Mouse (Mus musculus) embryonic facial prominence, embryonic 10.5 days (tissue): Measurements from ENCODE around the gene B3gnt6. TPM values are rescaled to one million over a fixed set of nuclear protein-coding genes. Genes with fewer than 3 reads are reported as not detected.

Source experiments
- DNase-seq: peaks from one replicate; pipeline ENCODE4 v3.0.0-alpha.2; 2017; ENCODE audit warnings: low spot score
- H3K27ac ChIP-seq: fragments of 300-500 bp; sonication (generic); replicated peaks from 2 replicates; pipeline ENCODE4 v1.5.1; 2016; ENCODE audit warnings: mild to moderate bottlenecking
- H3K27me3 ChIP-seq: fragments of 300-500 bp; sonication (generic); replicated peaks from 2 replicates; pipeline ENCODE4 v1.6.1; 2016; ENCODE audit warnings: low read depth, mild to moderate bottlenecking; ENCODE audit not compliant: poor library complexity, severe bottlenecking
- H3K36me3 ChIP-seq: fragments of 300-500 bp; sonication (generic); replicated peaks from 2 replicates; pipeline ENCODE4 v1.6.1; 2016; ENCODE audit warnings: mild to moderate bottlenecking, moderate library complexity
- H3K4me1 ChIP-seq: fragments of 300-500 bp; sonication (generic); 2 replicates; pipeline ENCODE4 v1.6.1; 2016
- H3K4me3 ChIP-seq: fragments of 300-500 bp; sonication (generic); 2 replicates; pipeline ENCODE4 v1.5.1; 2016; ENCODE audit warnings: mild to moderate bottlenecking, moderate library complexity
- H3K9me3 ChIP-seq: fragments of 300-500 bp; sonication (generic); 2 replicates; pipeline ENCODE4 v1.6.1; 2016; ENCODE audit warnings: mild to moderate bottlenecking
- WGBS: fragments of 180-500 bp; shearing (Covaris S2); methylation state at CpG from one replicate; pipeline ENCODE4 v1.1.7; 2016; 5-methylcytosine and 5-hydroxymethylcytosine counted together
- polyA plus RNA-seq: library from polyadenylated mRNA; unstranded; fragments of >200 nt; fragmentation: Nextera tagmentation; extraction: Ambion mirVana; gene quantifications from 2 replicates; pipeline ENCODE4 v1.2.1, GENCODE M21; 2016

B3gnt6 gene
- not detected in 2 replicates for polyA plus RNA-seq

DNA sequence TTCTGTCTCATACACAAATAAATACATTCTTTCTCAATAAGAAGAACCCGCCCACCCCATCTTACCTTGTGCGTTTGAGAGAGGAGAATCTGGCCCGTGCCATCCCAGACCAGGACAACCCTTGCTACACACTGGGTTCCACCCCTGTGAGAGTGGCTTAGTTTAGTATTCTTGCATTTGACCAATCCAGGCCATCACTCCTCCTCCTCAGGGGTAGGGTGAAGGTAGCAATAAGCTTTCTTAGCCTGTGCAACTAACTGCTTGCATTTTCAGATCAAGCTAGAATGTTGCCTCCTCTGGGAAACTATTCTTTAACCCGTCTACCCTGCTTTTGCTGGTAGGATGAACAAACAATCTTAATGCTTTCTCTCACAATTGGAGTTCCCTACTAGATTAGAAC, at the start of gene B3gnt6:
B3gnt6 (minus strand) TSS at position 101 of the 400 bp plus-strand sequence.
- Histone ChIP-seq H3K27me3 (peaks cover 28% of the 10 kb centered on the region), H3K4me3 (no peak within 1 kb of the TSS), H3K27ac (no peak within 1 kb of the TSS), H3K36me3 (no peaks in the 10 kb centered on the region), H3K9me3 (no peaks in the 10 kb centered on the region), H3K4me1 (peaks cover 2% of the 10 kb centered on the region)
- 88% methylated on average over 4 of the region's 4 CpGs for whole genome bisulfite sequencing
- no peak for DNase-seq

DNA sequence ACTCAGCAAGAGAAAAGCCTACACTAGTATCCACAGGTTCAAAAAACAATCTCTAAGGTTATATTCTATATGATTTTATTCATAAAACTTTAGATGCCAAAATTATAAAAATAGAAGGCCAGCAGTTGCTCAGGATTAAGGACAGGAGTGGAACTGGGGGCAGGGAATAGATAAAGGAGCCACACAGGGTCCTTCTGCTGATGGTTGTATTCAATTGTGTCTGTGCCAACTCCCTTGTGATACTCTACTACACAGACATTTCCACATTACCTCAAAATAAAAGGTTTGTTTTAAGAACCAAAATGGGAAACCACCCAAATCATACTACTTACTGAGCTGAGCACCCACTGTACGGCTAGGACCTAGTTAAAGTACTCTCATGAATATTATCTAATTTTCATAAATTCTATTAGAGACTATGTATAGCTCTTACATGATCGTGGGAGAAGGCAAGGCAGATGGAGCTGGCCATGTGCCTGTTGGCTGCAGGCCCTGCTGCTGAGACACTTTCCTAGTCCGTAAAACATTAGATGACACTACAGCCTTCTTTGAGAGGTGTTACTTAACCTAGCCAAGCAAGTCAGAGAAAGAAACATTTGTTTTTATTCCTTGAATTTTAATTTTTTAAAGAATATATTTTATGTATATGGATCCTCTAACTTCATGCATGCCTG, 37.5 kb upstream of the B3gnt6 start:
- Histone ChIP-seq H3K27me3 (no peaks in the 10 kb centered on the region), H3K27ac (no peak overlapping the region), H3K4me1 (no peaks in the 10 kb centered on the region), H3K9me3 (no peaks in the 10 kb centered on the region), H3K4me3 (no peak overlapping the region), H3K36me3 (no peaks in the 10 kb centered on the region)
- WGBS: 89% methylated on average over 3 of the region's 3 CpGs
- DNase-seq: no peak

DNA sequence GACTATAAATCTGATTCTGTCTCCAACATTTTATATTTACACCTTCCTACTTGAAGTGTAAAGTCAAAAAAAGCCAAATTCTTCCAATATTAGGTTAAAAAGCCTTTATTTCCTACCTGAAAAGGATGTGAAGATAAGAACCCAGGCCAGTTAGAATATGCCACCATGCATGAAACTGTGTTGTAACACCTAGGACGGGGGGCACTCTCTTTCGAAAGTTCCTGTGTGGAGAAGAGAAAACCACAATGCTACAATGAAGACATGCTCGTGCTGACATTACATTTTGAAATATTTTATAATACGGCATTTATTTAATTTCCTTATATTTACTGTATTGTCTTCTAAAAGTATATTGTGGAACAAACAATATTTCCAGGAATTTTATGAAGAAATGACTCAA, 24.5 kb upstream of the B3gnt6 start:
- Histone ChIP-seq H3K4me3 (no peak overlapping the region), H3K27me3 (no peaks in the 10 kb centered on the region), H3K27ac (no peak overlapping the region), H3K9me3 (no peaks in the 10 kb centered on the region), H3K4me1 (no peaks in the 10 kb centered on the region), H3K36me3 (no peaks in the 10 kb centered on the region)
- WGBS: 90% methylated on average over 4 of the region's 4 CpGs
- no peak for DNase-seq

DNA sequence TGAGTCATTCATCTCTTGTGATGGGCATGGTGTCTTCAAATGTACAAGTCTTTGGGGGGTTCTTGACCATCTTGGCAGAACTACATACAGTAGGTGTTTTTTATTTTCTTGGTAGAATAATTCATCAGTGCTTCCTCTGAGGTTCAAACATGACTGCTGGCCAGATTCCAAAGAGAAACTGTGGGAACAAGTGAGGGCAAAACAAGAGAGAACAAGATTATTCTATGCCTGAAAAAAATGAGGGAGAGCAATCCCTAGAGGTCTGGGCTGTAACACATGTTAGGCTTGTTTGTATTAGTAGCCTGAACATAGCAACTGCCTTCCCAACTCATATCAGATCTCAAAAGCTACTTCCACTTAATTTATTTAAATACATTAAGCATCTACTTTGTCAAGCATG, 17.4 kb upstream of the B3gnt6 start:
- no peak overlapping the region for H3K4me3 ChIP-seq
- no peak overlapping the region for H3K27ac ChIP-seq
- H3K9me3 ChIP-seq: no peaks in the 10 kb centered on the region
- H3K4me1 ChIP-seq: no peaks in the 10 kb centered on the region
- H3K36me3 ChIP-seq: 0 out of 2 replicates have a peak, but pooled peaks cover 3% of the 10 kb centered on the region
- H3K27me3 ChIP-seq: no peaks in the 10 kb centered on the region
- DNase-seq: no peak

DNA sequence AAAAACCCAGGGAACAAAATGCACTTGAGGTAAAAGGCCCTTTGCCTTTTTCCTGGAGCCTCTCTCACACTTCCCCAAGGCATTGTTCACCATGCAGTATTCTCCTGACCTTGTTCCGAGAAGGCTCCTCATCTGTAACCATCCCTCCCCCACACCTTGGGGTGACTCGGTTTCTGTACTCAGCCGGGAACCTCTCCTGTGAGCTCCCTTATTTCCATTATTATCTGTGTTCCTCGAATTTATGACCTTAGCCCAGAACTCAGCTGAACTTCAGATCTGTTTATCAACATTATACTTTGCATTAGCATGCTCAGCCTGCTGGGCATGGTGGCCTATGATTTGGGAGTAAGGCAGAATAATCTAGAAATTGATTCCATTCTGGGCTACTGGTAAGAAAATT, 3.7 kb upstream of the B3gnt6 start:
- no peaks in the 10 kb centered on the region for H3K27me3 ChIP-seq
- no peaks in the 10 kb centered on the region for H3K36me3 ChIP-seq
- no peak overlapping the region for H3K4me3 ChIP-seq
- 82% methylated on average over 4 of the region's 4 CpGs for WGBS
- no peaks in the 10 kb centered on the region for H3K9me3 ChIP-seq
- no peak for DNase-seq
- no peak overlapping the region for H3K27ac ChIP-seq
- no peaks in the 10 kb centered on the region for H3K4me1 ChIP-seq

DNA sequence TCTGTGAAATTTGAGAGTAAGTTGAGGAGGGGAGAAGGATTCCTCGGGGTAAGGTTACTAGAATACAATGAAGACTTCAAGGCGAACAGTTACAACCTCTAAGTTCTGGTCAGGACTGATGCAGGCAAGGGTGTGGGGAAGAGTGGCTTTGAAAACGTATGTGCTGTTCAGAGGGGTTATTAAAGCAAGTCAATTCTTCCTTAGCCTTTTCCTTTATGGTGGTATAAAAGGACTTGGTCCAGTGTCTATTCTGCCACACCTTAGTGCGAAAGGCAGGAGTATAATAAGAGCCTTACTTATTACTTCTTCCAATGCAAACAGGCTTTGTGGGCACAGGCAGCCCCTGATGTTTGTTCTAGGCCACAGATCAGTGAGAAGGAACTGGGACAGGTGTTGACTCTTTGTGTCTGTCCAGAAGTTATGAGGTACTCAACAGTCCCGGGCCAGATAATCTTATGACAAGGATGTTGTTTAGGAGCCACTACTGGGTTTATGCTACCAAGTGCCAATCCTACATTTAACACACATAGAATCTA, 2.3 kb upstream of the B3gnt6 start:
- no peak overlapping the region for H3K27ac ChIP-seq
- H3K9me3 ChIP-seq: no peaks in the 10 kb centered on the region
- no peak overlapping the region for H3K4me3 ChIP-seq
- no peak for DNase-seq
- H3K4me1 ChIP-seq: no peaks in the 10 kb centered on the region
- peaks cover 6% of the 10 kb centered on the region for H3K27me3 ChIP-seq
- H3K36me3 ChIP-seq: no peaks in the 10 kb centered on the region
- WGBS: 76% methylated on average over 5 of the region's 5 CpGs

DNA sequence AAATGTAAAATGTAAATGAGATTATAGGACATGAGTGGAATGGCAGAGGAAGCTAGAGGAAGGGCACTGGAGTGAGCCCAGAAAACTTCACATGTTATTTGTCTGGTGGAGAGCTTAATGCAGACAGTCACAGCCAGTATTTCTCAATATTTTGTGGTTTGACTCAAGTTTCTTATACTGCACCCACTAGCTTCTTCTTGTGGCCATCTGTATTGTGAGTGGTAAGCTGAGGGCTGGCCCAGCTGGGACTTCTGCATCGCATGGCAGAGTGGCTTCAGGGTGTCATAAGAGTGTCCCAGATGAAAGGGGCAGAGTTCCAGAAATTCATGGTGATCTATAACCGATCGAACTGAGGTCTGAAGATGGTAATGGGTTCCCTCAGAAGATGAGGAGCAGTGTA, 1.1 kb upstream of the B3gnt6 start:
- Histone ChIP-seq H3K4me1 (no peaks in the 10 kb centered on the region), H3K4me3 (no peak overlapping the region), H3K36me3 (no peaks in the 10 kb centered on the region), H3K9me3 (no peaks in the 10 kb centered on the region), H3K27me3 (peaks cover 18% of the 10 kb centered on the region), H3K27ac (no peak overlapping the region)
- no peak for DNase-seq
- WGBS: 96% methylated on average over 3 of the region's 3 CpGs

DNA sequence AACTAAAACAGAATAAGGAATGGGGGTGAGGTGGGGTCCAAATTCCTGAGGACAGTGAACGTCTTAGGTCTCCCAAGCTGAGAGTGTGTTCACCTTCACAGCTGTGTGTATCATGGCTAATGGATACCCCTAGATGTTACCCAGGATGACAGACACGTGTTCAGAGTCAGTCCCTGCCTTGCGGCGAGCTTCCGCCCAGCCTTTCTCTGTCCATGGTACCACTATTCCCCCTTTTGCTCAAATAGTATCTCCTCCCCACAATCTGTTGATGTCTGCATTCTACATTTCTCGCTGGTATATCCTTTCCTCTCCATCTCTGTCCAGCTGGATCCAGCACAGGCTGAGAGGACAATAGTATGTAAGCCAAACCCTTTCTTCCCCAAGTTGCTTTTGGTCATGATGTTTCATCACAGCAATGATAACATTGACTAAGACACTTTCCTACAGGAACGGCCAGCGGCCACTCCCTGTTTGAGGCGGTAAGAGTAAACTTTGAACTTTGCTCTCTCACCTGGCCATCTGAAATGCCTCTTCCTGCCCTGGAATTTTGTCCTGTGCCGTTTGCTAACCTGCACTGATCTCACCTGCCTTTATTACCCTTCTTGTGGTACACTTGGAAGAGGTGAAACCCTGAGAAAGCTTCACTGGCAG, 4.0 kb downstream of the B3gnt6 start:
- H3K36me3 ChIP-seq: no peaks in the 10 kb centered on the region
- no peaks in the 10 kb centered on the region for H3K9me3 ChIP-seq
- WGBS: 39% methylated on average over 10 of the region's 10 CpGs
- no peak overlapping the region for H3K4me3 ChIP-seq
- peak; percentile 51 for DNase-seq
- no peak overlapping the region for H3K27ac ChIP-seq
- peaks cover 16% of the 10 kb centered on the region for H3K4me1 ChIP-seq
- H3K27me3 ChIP-seq: peaks cover 64% of the 10 kb centered on the region

DNA sequence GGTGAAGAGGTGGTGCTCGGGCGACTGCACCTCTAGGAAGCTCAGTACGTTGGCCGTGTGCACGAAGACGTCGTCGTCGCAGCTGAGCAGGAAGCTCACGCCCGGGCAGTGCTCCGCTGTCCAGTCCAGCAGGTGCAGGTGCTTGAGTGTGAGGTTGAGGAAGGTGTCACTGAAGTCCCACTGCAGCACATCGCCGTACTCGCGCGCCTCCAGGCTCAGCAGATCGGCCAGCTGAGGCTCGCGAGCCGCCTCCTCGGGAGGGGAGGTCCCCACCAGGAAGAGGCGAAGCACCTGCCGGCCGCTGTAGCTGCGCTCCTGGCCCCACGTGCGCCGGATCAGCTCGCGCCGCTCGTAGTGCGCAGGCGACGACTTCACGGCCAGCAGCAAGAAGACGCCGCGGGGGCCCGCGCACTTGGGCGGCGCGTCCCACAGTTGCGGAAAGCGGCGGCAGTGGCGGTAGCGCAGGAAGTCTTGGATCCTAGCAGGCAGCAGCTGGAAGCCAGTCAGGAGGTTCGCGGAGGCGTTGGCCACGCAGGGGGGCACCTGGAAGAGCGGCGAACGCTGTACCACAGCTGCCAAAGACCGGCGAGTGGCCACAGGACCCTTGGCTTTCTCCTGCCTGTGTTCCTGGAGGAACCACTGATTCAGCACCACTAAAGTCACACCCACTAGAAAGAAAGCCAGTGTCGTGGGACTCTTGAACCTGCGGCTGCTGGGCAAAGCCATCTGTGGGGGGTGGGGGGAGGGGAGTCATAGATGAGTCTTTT, 5.1 kb downstream of the B3gnt6 start:
- H3K4me1 ChIP-seq: peaks cover 16% of the 10 kb centered on the region
- H3K9me3 ChIP-seq: no peaks in the 10 kb centered on the region
- no peak overlapping the region for H3K27ac ChIP-seq
- no peaks in the 10 kb centered on the region for H3K36me3 ChIP-seq
- peaks cover 64% of the 10 kb centered on the region for H3K27me3 ChIP-seq
- DNase-seq: no peak
- H3K4me3 ChIP-seq: peak overlapping the region; percentile 55
- WGBS: 3% methylated on average over 61 of the region's 61 CpGs

DNA sequence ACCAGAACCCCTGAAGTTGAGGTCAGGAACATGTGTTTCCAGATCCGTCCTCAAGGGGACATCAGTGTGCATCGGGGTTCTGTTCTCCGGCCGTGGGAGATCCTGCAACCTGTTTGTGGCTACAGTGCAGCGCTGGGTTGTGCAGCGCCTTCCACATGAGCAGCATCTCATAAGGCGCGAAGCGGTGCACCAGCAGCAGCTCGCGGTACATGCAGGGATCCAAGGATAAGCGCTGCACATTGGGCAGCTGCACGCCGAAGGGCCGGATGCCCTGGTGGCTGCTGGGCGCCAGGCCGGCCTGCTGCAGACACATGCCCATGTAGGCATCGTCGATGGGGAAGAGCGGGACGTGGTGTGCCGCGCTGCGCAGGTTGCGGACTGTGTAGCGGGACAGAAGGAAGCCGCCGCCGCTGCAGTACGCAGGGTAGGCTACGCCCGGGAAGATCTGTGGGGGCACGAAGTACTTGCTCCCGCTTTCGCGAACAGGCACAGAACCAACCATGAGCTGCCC, 5.7 kb downstream of the B3gnt6 start:
- H3K9me3 ChIP-seq: no peaks in the 10 kb centered on the region
- 8% methylated on average over 36 of the region's 36 CpGs for WGBS
- DNase-seq: peak; percentile 50
- no peak overlapping the region for H3K27ac ChIP-seq
- peak overlapping the region; percentile 55 for H3K4me3 ChIP-seq
- H3K36me3 ChIP-seq: no peaks in the 10 kb centered on the region
- peaks cover 64% of the 10 kb centered on the region for H3K27me3 ChIP-seq
- H3K4me1 ChIP-seq: peaks cover 16% of the 10 kb centered on the region

DNA sequence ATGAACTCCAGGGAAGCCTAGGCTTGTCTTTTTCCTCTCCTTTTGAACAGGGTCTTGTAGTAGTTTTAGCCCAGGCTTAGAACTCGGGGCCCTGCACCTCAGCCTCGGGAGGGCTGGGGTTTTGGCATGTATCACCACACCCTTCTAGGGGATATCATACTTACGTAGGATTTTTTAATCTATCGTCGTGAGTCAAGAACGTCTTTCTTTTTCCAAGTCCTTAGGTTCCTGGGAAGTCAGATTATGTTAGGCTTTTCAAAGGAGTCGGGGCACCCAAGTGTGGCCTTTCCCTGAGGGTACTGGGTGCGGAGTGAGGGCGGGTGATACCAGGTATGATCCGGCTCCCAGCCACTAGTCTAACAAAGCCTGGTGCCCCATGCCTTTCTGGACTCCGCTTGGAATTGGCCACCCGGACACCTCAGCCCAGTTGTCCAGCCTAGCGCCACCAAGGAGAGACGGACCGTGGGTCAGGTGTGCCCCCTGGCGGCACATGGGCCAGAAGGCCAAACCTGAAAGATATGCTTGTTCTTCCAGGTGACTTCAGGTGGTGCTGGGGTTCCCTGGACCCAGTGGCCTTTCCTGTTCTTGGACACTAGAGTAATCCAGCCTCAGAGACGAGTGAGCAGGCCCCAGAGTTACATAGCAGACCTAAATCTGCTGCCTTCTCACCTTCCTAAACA, 7.6 kb downstream of the B3gnt6 start:
- peaks cover 60% of the 10 kb centered on the region for H3K27me3 ChIP-seq

DNA sequence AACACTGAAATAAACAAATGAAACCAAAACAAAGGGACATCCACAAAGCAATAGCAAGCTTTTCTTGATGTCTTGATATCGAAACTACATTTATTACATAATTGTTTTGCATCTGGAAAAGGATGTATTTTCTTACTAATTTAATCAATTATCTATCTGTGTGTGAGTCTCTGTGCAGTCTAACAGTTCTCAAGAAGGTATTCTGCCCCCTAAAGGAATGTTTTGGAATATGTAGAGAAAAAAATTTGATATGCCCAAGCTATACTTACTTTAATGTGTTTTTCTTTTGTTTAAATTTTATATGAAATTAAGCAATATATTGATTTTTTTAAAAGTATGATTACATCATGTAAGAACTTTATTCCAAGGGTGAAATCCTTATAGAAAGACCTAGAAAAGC, 8.7 kb downstream of the B3gnt6 start:
- H3K27me3 ChIP-seq: peaks cover 49% of the 10 kb centered on the region
- no peak for DNase-seq
- no peak overlapping the region for H3K27ac ChIP-seq
- no peaks in the 10 kb centered on the region for H3K9me3 ChIP-seq
- H3K4me1 ChIP-seq: peaks cover 31% of the 10 kb centered on the region
- 84% methylated on average over 1 of the region's 1 CpGs for WGBS
- H3K4me3 ChIP-seq: no peak overlapping the region
- no peaks in the 10 kb centered on the region for H3K36me3 ChIP-seq

More for the DNA sequence above, 7.6 kb downstream of the B3gnt6 start:
- WGBS: 66% methylated on average over 17 of the region's 17 CpGs
- DNase-seq: peak; percentile 54
- H3K9me3 ChIP-seq: no peaks in the 10 kb centered on the region
- peaks cover 22% of the 10 kb centered on the region for H3K4me1 ChIP-seq
- no peaks in the 10 kb centered on the region for H3K36me3 ChIP-seq
- no peak overlapping the region for H3K4me3 ChIP-seq
- H3K27ac ChIP-seq: no peak overlapping the region
